Mouse (Mus musculus) cerebellum, adult 9-11 months (tissue): ENCODE results near the gene Dixdc1.

Experiments
- DNase-seq: peaks from one replicate; pipeline ENCODE4 v3.0.0; 2022

The Dixdc1 gene

GRCm38 (mm10) chr9:50738914-50739870 lies at the start of gene Dixdc1:
Gene Dixdc1, minus strand, starts transcription at chr9:50739517.
- DNase-seq: peak; percentile 89

GRCm38 (mm10) chr9:50782155-50782554 lies 42.8 kb upstream of the Dixdc1 start:
- DNase-seq: no peak

- no peak for DNase-seq
These were observed 36.9 kb upstream of the Dixdc1 start for GRCm38 (mm10) chr9:50776162-50776760.

- no peak for DNase-seq
These were observed 36.4 kb upstream of the Dixdc1 start for GRCm38 (mm10) chr9:50775662-50776126.

GRCm38 (mm10) chr9:50774991-50775612 lies 35.8 kb upstream of the Dixdc1 start, which contains the start of the genes Alg9 and 1110032A03Rik:
Gene Alg9, plus strand, starts transcription at chr9:50775019.
Gene 1110032A03Rik, minus strand, starts transcription at chr9:50775520.
- DNase-seq: peak; percentile 88

GRCm38 (mm10) chr9:50774026-50774462 lies 34.7 kb upstream of the Dixdc1 start:
- DNase-seq: no peak

- DNase-seq: no peak
These were observed 30.7 kb upstream of the Dixdc1 start for GRCm38 (mm10) chr9:50770011-50770410.

- DNase-seq: peak; percentile 99
These were observed 29.0 kb upstream of the Dixdc1 start, which contains the start of gene Fdxacb1 for GRCm38 (mm10) chr9:50768107-50769002. Gene Fdxacb1, plus strand, starts transcription at chr9:50768236.

- no peak for DNase-seq
These were observed 28.3 kb upstream of the Dixdc1 start for GRCm38 (mm10) chr9:50767531-50768106.

- DNase-seq: no peak
These were observed 24.0 kb upstream of the Dixdc1 start for GRCm38 (mm10) chr9:50763331-50763730.

GRCm38 (mm10) chr9:50761520-50762243 lies 22.4 kb upstream of the Dixdc1 start:
- no peak for DNase-seq

- DNase-seq: no peak
These were observed 17.4 kb upstream of the Dixdc1 start for GRCm38 (mm10) chr9:50756711-50757110.

GRCm38 (mm10) chr9:50753947-50754346 lies 14.6 kb upstream of the Dixdc1 start:
- DNase-seq: no peak

- DNase-seq: peak; percentile 83
These were observed 13.7 kb upstream of the Dixdc1 start for GRCm38 (mm10) chr9:50752784-50753615.

- DNase-seq: peak; percentile 55
These were observed 12.8 kb upstream of the Dixdc1 start, which contains the start of gene Hspb2 for GRCm38 (mm10) chr9:50752054-50752602. Gene Hspb2, minus strand, starts transcription at chr9:50752354.

GRCm38 (mm10) chr9:50751323-50751722 lies 12.0 kb upstream of the Dixdc1 start, which contains the start of gene Cryab:
Gene Cryab, plus strand, starts transcription at chr9:50751325.
- no peak for DNase-seq

GRCm38 (mm10) chr9:50750706-50751105 lies 11.4 kb upstream of the Dixdc1 start:
- no peak for DNase-seq

GRCm38 (mm10) chr9:50746214-50746677 lies 6.9 kb upstream of the Dixdc1 start, which contains the start of gene 2310030G06Rik:
Gene 2310030G06Rik, minus strand, starts transcription at chr9:50746536.
- DNase-seq: no peak

- no peak for DNase-seq
These were observed 6.5 kb upstream of the Dixdc1 start for GRCm38 (mm10) chr9:50745806-50746205.
